Mouse (Mus musculus): Measurements from ENCODE around the gene Ccsap. TPM values are rescaled to one million over a fixed set of nuclear protein-coding genes. Genes with fewer than 3 reads are reported as not detected.

Gene Ccsap
- polyA plus RNA-seq, 1 experiment = 2.9 TPM

DNA sequence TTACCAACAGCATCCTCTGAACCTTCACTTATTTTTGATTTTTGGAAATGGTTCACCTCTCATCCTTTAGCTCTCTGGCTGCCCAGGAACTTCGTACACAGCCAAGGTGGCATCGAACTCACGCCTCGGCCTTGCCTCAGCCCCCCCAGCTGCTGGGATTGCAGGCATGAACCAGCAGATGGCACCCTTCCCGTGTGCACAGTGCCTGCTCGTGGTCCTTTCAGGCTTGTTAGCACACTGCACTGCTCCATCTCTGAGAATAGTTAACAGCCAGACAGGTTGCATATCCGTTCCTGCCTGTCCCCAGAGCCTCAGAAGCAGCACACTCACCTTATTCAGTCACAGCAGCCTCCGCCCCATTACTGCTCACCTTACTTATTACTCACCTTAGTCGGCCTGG lies 34.0 kb downstream of the Ccsap start:
- no peak for TF ChIP-seq POLR2A (IDR thresholded peaks at IDR 0.05; ENCODE audit: low read depth, low read length)
- peak; percentile 96 for TF ChIP-seq CTCF (IDR thresholded peaks at IDR 0.05; ENCODE audit: borderline replicate concordance, insufficient read depth, low read length)
- Histone ChIP-seq H3K4me3 (ENCODE audit: insufficient read depth, low read length) (no peak overlapping the region), H3K27ac (ENCODE audit: insufficient read depth, low read length) (no peak overlapping the region), H3K4me1 (ENCODE audit: control insufficient read depth, insufficient read depth, low read length) (no peaks in the 10 kb centered on the region)

GRCm38 (mm10) chr8:123823532-123824123 lies 36.4 kb downstream of the Ccsap start:
- no peak overlapping the region for H3K27ac ChIP-seq (ENCODE audit: insufficient read depth, low read length)
- no peaks in the 10 kb centered on the region for H3K4me1 ChIP-seq (ENCODE audit: control insufficient read depth, insufficient read depth, low read length)
- H3K4me3 ChIP-seq (ENCODE audit: insufficient read depth, low read length) = no peak overlapping the region
- TF ChIP-seq CTCF (IDR thresholded peaks at IDR 0.05; ENCODE audit: borderline replicate concordance, insufficient read depth, low read length) (no peak), POLR2A (IDR thresholded peaks at IDR 0.05; ENCODE audit: low read depth, low read length) (no peak)

GRCm38 (mm10) chr8:123823111-123823510 lies 36.9 kb downstream of the Ccsap start:
- Histone ChIP-seq H3K4me3 (ENCODE audit: insufficient read depth, low read length) (no peak overlapping the region), H3K4me1 (ENCODE audit: control insufficient read depth, insufficient read depth, low read length) (no peaks in the 10 kb centered on the region)
- no peak for TF ChIP-seq POLR2A (IDR thresholded peaks at IDR 0.05; ENCODE audit: low read depth, low read length)
- TF ChIP-seq CTCF (IDR thresholded peaks at IDR 0.05; ENCODE audit: borderline replicate concordance, insufficient read depth, low read length) = no peak

DNA sequence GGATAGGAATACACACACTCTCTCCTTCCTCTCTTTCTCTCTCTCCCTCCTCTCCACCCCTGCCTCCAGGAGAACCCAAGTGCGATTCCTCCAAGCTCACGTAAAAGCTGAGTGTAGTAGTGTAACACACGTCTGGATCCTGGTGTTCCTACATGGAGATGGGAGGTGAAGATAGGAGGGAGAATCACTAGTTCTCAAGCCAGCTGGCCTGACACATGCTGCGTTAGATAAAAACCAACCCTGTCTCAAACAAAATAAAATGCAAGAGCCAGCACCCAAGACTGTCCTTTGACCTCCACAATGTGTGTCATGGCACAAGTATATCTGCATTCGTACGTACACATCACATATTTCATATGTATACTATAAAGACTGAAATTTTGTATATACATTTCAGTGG lies 39.2 kb downstream of the Ccsap start:
- TF ChIP-seq CTCF (IDR thresholded peaks at IDR 0.05; ENCODE audit: borderline replicate concordance, insufficient read depth, low read length) = no peak
- no peak for TF ChIP-seq POLR2A (IDR thresholded peaks at IDR 0.05; ENCODE audit: low read depth, low read length)
- Histone ChIP-seq H3K4me3 (ENCODE audit: insufficient read depth, low read length) (no peak overlapping the region), H3K4me1 (ENCODE audit: control insufficient read depth, insufficient read depth, low read length) (no peaks in the 10 kb centered on the region), H3K27ac (ENCODE audit: insufficient read depth, low read length) (no peak overlapping the region)

More at GRCm38 (mm10) chr8:123823111-123823510, 36.9 kb downstream of the Ccsap start:
- no peak overlapping the region for H3K27ac ChIP-seq (ENCODE audit: insufficient read depth, low read length)

DNA sequence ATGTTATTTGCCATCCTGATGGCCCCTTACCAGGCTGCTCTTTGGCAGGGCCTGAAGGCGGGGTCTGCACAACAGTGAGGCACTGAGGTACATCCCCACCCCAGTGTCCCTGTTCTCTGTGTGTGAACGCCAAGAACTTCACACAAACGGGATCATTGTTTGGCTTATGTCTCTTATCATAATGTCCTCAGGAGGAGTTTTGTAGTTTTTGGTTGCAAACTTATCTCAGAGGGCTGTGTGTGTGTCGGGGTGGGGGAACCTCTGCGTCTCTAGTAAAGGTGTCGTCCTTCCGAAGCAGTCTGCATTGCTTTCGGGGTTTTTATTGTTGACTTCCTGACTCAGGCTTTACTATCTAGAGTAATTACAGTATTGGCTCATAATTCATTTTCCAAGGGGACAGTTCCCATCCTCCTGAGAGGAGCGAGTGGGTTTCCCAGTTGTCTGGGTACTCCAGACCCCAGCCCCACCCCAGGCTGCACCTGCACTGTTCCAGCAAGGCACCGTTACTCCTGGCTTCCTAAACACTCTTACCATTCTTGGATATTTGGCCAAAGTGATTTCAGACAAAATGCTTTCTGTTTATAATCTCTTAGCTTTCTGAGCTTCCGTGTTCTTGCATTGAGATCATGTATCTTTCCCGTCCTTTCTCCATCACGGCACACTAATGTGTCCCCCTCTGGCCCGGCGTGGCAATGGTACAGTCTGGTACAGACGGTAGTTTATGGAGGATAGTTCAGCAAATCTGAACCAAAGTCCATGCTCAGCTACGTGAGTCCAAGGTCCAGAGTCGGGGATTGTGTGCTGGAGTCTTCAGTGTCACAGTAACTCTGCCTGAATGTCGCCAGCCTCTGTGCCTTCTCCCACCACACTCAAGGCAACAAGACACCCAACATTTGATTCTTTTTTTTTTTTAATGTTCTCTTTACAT lies 40.1 kb downstream of the Ccsap start:
- H3K4me3 ChIP-seq (ENCODE audit: insufficient read depth, low read length) = no peak overlapping the region
- TF ChIP-seq CTCF (IDR thresholded peaks at IDR 0.05; ENCODE audit: borderline replicate concordance, insufficient read depth, low read length) (no peak), POLR2A (IDR thresholded peaks at IDR 0.05; ENCODE audit: low read depth, low read length) (no peak)
- no peak overlapping the region for H3K27ac ChIP-seq (ENCODE audit: insufficient read depth, low read length)
- H3K4me1 ChIP-seq (ENCODE audit: control insufficient read depth, insufficient read depth, low read length) = no peaks in the 10 kb centered on the region

GRCm38 (mm10) chr8:123817747-123818146 lies 42.3 kb downstream of the Ccsap start:
- H3K27ac ChIP-seq (ENCODE audit: insufficient read depth, low read length) = no peak overlapping the region
- no peak overlapping the region for H3K4me3 ChIP-seq (ENCODE audit: insufficient read depth, low read length)
- TF ChIP-seq CTCF (IDR thresholded peaks at IDR 0.05; ENCODE audit: borderline replicate concordance, insufficient read depth, low read length) = no peak
- no peak for TF ChIP-seq POLR2A (IDR thresholded peaks at IDR 0.05; ENCODE audit: low read depth, low read length)
- no peaks in the 10 kb centered on the region for H3K4me1 ChIP-seq (ENCODE audit: control insufficient read depth, insufficient read depth, low read length)

GRCm38 (mm10) chr8:123816939-123817338 lies 43.1 kb downstream of the Ccsap start:
- Histone ChIP-seq H3K4me3 (ENCODE audit: insufficient read depth, low read length) (no peak overlapping the region), H3K27ac (ENCODE audit: insufficient read depth, low read length) (no peak overlapping the region), H3K4me1 (ENCODE audit: control insufficient read depth, insufficient read depth, low read length) (no peaks in the 10 kb centered on the region)
- TF ChIP-seq POLR2A (IDR thresholded peaks at IDR 0.05; ENCODE audit: low read depth, low read length) = no peak
- no peak for TF ChIP-seq CTCF (IDR thresholded peaks at IDR 0.05; ENCODE audit: borderline replicate concordance, insufficient read depth, low read length)

DNA sequence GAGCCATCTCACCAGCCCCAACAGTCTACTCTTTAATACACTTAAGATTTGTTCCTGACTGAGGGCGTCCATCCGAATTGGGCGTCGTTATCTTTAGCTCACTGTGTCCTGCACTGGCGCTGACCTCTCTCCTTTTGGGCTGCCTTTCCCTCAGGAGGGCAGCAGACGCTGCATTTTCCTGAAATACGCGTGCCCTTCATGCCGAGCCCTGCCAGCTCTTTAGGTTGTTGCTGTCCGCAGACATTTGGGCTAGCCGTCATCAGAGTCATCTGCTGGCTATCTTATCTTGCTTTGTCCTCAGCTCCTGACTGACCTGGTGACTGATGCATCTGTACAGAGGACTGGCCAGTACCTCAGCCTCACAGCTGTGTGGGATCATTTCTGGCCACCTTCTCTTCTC lies 44.7 kb downstream of the Ccsap start:
- TF ChIP-seq CTCF (IDR thresholded peaks at IDR 0.05; ENCODE audit: borderline replicate concordance, insufficient read depth, low read length) = no peak
- TF ChIP-seq POLR2A (IDR thresholded peaks at IDR 0.05; ENCODE audit: low read depth, low read length) = no peak
- Histone ChIP-seq H3K27ac (ENCODE audit: insufficient read depth, low read length) (no peak overlapping the region), H3K4me1 (ENCODE audit: control insufficient read depth, insufficient read depth, low read length) (no peaks in the 10 kb centered on the region), H3K4me3 (ENCODE audit: insufficient read depth, low read length) (no peak overlapping the region)

GRCm38 (mm10) chr8:123813892-123814266 lies 46.1 kb downstream of the Ccsap start:
- H3K4me3 ChIP-seq (ENCODE audit: insufficient read depth, low read length) = no peak overlapping the region
- no peak for TF ChIP-seq CTCF (IDR thresholded peaks at IDR 0.05; ENCODE audit: borderline replicate concordance, insufficient read depth, low read length)
- TF ChIP-seq POLR2A (IDR thresholded peaks at IDR 0.05; ENCODE audit: low read depth, low read length) = no peak
- no peak overlapping the region for H3K27ac ChIP-seq (ENCODE audit: insufficient read depth, low read length)
- H3K4me1 ChIP-seq (ENCODE audit: control insufficient read depth, insufficient read depth, low read length) = no peaks in the 10 kb centered on the region

Measured in embryonic fibroblast, embryonic 13.5 days (primary cell).